Mouse (Mus musculus) megakaryocyte-erythroid progenitor cell, adult 5 weeks (primary cell): ENCODE results near the gene Gm10413. TPM values are rescaled to one million over a fixed set of nuclear protein-coding genes. Genes with fewer than 3 reads are reported as not detected.

Experiments
- polyA plus RNA-seq: library from polyadenylated mRNA; stranded (reverse); fragments of >175 nt; gene quantifications from 2 replicates; pipeline ENCODE4 v1.2.3, GENCODE M21; 2012

Gm10413 gene
- polyA plus RNA-seq = not detected in 2 replicates

GRCm38 (mm10) chr14:3394793-3395192, at the start of gene Gm10413:
TSS of gene Gm10413 (plus strand) at chr14:3395093.

DNA sequence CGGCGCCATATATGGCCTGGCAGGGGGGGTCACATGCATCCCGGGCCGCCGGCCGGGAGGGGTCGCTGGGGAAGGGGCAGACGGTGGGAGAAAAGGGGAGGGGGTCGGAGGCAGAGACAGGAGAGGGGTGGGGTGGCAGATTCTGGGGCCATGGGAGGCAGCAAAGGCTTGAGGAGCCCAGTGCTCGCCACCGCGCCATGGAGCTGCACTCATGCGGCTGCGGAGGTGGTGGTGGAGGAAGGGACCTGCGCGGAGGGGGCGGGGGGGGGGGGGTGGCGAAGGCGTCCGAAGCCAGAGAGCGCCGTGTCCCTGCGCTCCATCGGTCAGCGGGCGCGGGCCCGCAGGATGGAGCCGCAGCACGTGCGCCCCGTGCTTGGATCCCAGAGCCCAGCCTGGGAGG, 17.4 kb downstream of the Gm10413 start, which contains the start of gene Gm10409:
TSS of gene Gm10409 (plus strand) at position 301 of the 400 bp plus-strand sequence.

DNA sequence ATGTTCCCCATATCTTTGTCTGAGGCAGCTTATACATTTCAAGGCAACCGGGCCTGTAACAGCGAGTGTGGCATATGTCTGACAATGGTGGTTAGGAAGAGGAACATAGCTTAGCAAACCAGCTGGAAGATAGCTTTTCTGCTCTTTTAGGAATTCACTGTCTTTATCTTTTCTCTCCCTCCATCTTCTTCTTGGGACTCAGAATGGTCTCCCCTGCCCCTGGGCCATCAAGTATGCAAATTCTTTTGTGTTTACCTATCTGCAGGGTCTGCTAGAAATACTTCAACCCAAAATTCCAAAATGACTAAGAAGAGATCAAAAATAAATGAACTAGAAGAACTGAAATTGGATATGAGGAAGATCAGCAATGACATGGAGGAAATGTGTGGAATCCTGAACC, 32.9 kb downstream of the Gm10413 start, which contains the start of gene Gm3005:
TSS of gene Gm3005 (plus strand) at position 301 of the 400 bp plus-strand sequence.

DNA sequence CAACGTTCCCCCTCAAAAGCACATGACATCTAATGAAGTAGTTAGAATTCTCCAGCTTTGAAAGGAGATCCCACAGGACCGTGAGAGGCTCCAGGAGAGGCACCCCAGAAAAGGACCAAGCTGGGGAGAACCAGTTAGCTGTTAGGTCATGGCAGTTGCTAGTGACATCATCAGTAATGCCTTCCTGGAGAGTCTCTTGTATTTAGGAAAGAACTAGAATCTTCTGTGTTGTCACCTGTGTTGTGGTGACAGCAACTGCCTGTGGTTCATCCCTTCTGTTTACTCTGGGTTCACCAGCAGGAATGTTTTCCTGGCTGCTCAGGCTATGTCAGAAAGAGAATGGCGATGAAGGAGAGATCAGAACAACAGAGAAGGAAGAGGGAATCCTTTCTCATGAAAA, 54.2 kb downstream of the Gm10413 start, which contains the start of gene Gm10408:
TSS of gene Gm10408 (plus strand) at position 301 of the 400 bp plus-strand sequence.

Other genes starting within 250 kb of the Gm10413 start
- not detected in 2 replicates for gene Gm5795, start 206.8 kb upstream of the Gm10413 start, polyA plus RNA-seq
- gene D830030K20Rik, start 186.6 kb upstream of the Gm10413 start, polyA plus RNA-seq = not detected in 2 replicates
- gene Gm2956, start 62.5 kb upstream of the Gm10413 start, polyA plus RNA-seq = not detected in 2 replicates
- gene Gm10409, start 17.5 kb downstream of the Gm10413 start, polyA plus RNA-seq = not detected in 2 replicates
- gene Gm3005, start 33.0 kb downstream of the Gm10413 start, polyA plus RNA-seq = not detected in 2 replicates
- not detected in 2 replicates for gene Gm10408, start 54.3 kb downstream of the Gm10413 start, polyA plus RNA-seq
- not detected in 2 replicates for gene Gm3012, start 239.4 kb downstream of the Gm10413 start, polyA plus RNA-seq